Mouse (Mus musculus) heart, adult 2 months (tissue): ENCODE data around the gene Pgap2. TPM values are rescaled to one million over a fixed set of nuclear protein-coding genes. Genes with fewer than 3 reads are reported as not detected.
A peak's percentile ranks its signal among the peaks of the same experiment; 100 is the strongest.

Experiments
- DNase-seq, 2 experiments: peaks; one replicate each; pipeline ENCODE4 v3.0.0; 2021
- H3K27ac ChIP-seq: fragments of 200-600 bp; 2 replicates; pipeline ENCODE4 v1.8.1; 2022
- H3K27me3 ChIP-seq: fragments of 200-500 bp; 2 replicates; pipeline ENCODE4 v1.6.1; 2012; ENCODE audit warnings: mild to moderate bottlenecking, low read length, inconsistent platforms, mixed read lengths; ENCODE audit not compliant: control insufficient read depth, insufficient read depth
- H3K36me3 ChIP-seq: fragments of 200-500 bp; 2 replicates; pipeline ENCODE4 v1.6.1; 2012; ENCODE audit warnings: low read length, inconsistent platforms; ENCODE audit not compliant: control insufficient read depth, insufficient read depth
- H3K4me1 ChIP-seq: fragments of 200-500 bp; 2 replicates; pipeline ENCODE4 v1.6.1; 2011; ENCODE audit warnings: low read length; ENCODE audit not compliant: control insufficient read depth, insufficient read depth
- H3K4me3 ChIP-seq: fragments of 200-600 bp; 2 replicates; pipeline ENCODE4 v1.8.1; 2022
- H3K79me2 ChIP-seq: fragments of 200-500 bp; replicated peaks from 2 replicates; pipeline ENCODE4 v1.6.1; 2012; ENCODE audit warnings: mild to moderate bottlenecking, inconsistent platforms, low read length, moderate library complexity, mixed read lengths; ENCODE audit not compliant: control insufficient read depth, insufficient read depth
- H3K9ac ChIP-seq: fragments of 200-500 bp; 2 replicates; pipeline ENCODE4 v1.6.1; 2012; ENCODE audit warnings: low read depth, mild to moderate bottlenecking, control low read depth, inconsistent platforms, low read length, mixed read lengths
- CTCF ChIP-seq: fragments of 200-600 bp; IDR thresholded peaks from 2 replicates; pipeline ENCODE4 v1.8.1; 2022; ENCODE audit warnings: antibody characterized with exemption, mild to moderate bottlenecking, moderate library complexity
- EP300 ChIP-seq: fragments of 200-500 bp; IDR thresholded peaks from 2 replicates; pipeline ENCODE4 v1.6.1; 2011; ENCODE audit warnings: low read depth, low read length, control low read depth; ENCODE audit not compliant: insufficient read depth
- POLR2A ChIP-seq: fragments of 200-500 bp; IDR thresholded peaks from 2 replicates; pipeline ENCODE4 v1.6.1; 2011; ENCODE audit warnings: mild to moderate bottlenecking, low read depth, low read length, control low read depth; ENCODE audit not compliant: insufficient read depth
- WGBS: fragments of 180-500 bp; shearing (Covaris S2); methylation state at CpG from one replicate; pipeline ENCODE4 v1.1.7; 2018; 5-methylcytosine and 5-hydroxymethylcytosine counted together
- intact Hi-C: fragments of 180-260 bp; cut with DNase I; formaldehyde crosslinking; loops from one replicate; pipeline ENCODE4 v1.15.1; 2025
- polyA plus RNA-seq: library from polyadenylated mRNA; depleted of rRNA; stranded (reverse); fragments of >200 nt; gene quantifications from 2 replicates; pipeline ENCODE4 v1.2.3, GENCODE M21; 2012
- total RNA-seq, 2 experiments: library from RNA; stranded (reverse); gene quantifications; 2 replicates each; pipeline ENCODE4 v1.2.3; 2021

Gene Pgap2
- total and polyA plus RNA-seq, 3 experiments: 59.7 to 124 (median 65.4) TPM

GRCm38 (mm10) chr7:102222336-102222735 is 12.3 kb downstream of the Pgap2 start:
- H3K36me3 ChIP-seq: peaks cover 6% of the 10 kb centered on the region; the same call in 1 of the 2 replicates
- H3K27me3 ChIP-seq: no peaks in the 10 kb centered on the region
- H3K27ac ChIP-seq: peak overlapping the region; percentile 74
- TF ChIP-seq POLR2A (no peak), CTCF (peak; percentile 63)
- no peak for DNase-seq
- H3K4me1 ChIP-seq: peaks cover 9% of the 10 kb centered on the region
- intact Hi-C loops: loop anchor here (1.0 to 2.0 kb wide), 2 partner anchors 20 to 28 kb away; no protein-coding TSS in a partner anchor
- H3K4me3 ChIP-seq: peak overlapping the region; percentile 75
- H3K9ac ChIP-seq: peak overlapping the region; percentile 89; the same call in 1 of the 2 replicates
- under 1% methylated on average over 9 of the region's 13 CpGs for WGBS
- no peaks in the 10 kb centered on the region for H3K79me2 ChIP-seq

GRCm38 (mm10) chr7:102222830-102223556 is 13.0 kb downstream of the Pgap2 start:
- DNase-seq: peak; percentile 83 to 84
- intact Hi-C loops: loop anchor here (1.0 to 2.0 kb wide), 2 partner anchors 20 to 27 kb away; no protein-coding TSS in a partner anchor
- no peaks in the 10 kb centered on the region for H3K27me3 ChIP-seq
- peak overlapping the region; percentile 89 for H3K9ac ChIP-seq
- H3K36me3 ChIP-seq: peaks cover 6% of the 10 kb centered on the region; the same call in 1 of the 2 replicates
- H3K79me2 ChIP-seq: no peaks in the 10 kb centered on the region
- H3K4me3 ChIP-seq: peak overlapping the region; percentile 75
- H3K27ac ChIP-seq: peak overlapping the region; percentile 74
- TF ChIP-seq CTCF: no peak
- no peak for TF ChIP-seq EP300
- TF ChIP-seq POLR2A: peak; percentile 61
- H3K4me1 ChIP-seq: peaks cover 9% of the 10 kb centered on the region
- 2% methylated on average over 31 of the region's 31 CpGs for WGBS

GRCm38 (mm10) chr7:102223883-102224738 is 14.1 kb downstream of the Pgap2 start:
- H3K27ac ChIP-seq: peak overlapping the region; percentile 74; the same call in 1 of the 2 replicates
- H3K27me3 ChIP-seq: no peaks in the 10 kb centered on the region
- TF ChIP-seq CTCF (no peak), POLR2A (no peak), EP300 (no peak)
- H3K4me3 ChIP-seq: no peak overlapping the region
- intact Hi-C loops: loop anchor here (2.0 kb wide), 1 partner anchor 19 kb away; no protein-coding TSS in a partner anchor
- peaks cover 9% of the 10 kb centered on the region for H3K4me1 ChIP-seq
- no peak for DNase-seq
- WGBS: 60% methylated on average over 5 of the region's 5 CpGs
- no peaks in the 10 kb centered on the region for H3K79me2 ChIP-seq
- peaks cover 6% of the 10 kb centered on the region; the same call in 1 of the 2 replicates for H3K36me3 ChIP-seq
- no peak overlapping the region for H3K9ac ChIP-seq

- Histone ChIP-seq H3K4me3 (no peak overlapping the region), H3K79me2 (no peaks in the 10 kb centered on the region), H3K36me3 (peaks cover 6% of the 10 kb centered on the region; the same call in 1 of the 2 replicates), H3K27ac (peak overlapping the region; percentile 66), H3K4me1 (peaks cover 9% of the 10 kb centered on the region), H3K27me3 (no peaks in the 10 kb centered on the region), H3K9ac (no peak overlapping the region)
- intact Hi-C loops: no loop called here
- no peak for DNase-seq
- peak; percentile 39; the same call in 1 of the 2 replicates for TF ChIP-seq POLR2A
- no peak for TF ChIP-seq CTCF
- 69% methylated on average over 6 of the region's 6 CpGs for WGBS
Measured at GRCm38 (mm10) chr7:102226051-102226450, 16.0 kb downstream of the Pgap2 start.

- no peaks in the 10 kb centered on the region for H3K79me2 ChIP-seq
- DNase-seq: no peak
- no peak overlapping the region for H3K4me3 ChIP-seq
- WGBS: 84% methylated on average over 4 of the region's 4 CpGs
- TF ChIP-seq EP300 (no peak), CTCF (no peak), POLR2A (no peak)
- H3K36me3 ChIP-seq: peaks cover 6% of the 10 kb centered on the region; the same call in 1 of the 2 replicates
- no peak overlapping the region for H3K27ac ChIP-seq
- H3K9ac ChIP-seq: no peak overlapping the region
- peaks cover 8% of the 10 kb centered on the region for H3K4me1 ChIP-seq
- intact Hi-C loops: no loop called here
- no peaks in the 10 kb centered on the region for H3K27me3 ChIP-seq
Measured at GRCm38 (mm10) chr7:102228049-102228670, 18.2 kb downstream of the Pgap2 start.

DNA sequence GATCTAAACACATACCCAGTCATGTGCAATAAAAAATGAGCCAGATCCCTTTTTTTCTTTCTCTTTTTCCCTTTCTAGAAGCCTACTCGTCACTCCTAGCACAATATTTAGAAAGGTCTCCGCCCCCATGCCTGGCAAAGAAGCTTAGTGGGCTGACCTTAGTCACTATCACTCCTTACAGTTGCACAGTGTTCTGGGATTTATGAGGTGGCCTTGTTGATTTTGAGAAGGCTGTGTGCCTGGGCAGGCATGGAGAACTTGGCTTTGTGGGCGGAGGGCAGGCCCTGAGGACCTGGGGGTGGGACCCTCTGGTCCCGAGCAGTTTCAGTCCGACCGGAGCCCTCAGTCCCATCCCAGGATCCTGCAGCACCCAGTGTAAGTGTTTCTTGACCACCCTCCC is 19.8 kb downstream of the Pgap2 start:
- Histone ChIP-seq H3K36me3 (peaks cover 4% of the 10 kb centered on the region; the same call in 1 of the 2 replicates), H3K4me3 (no peak overlapping the region), H3K4me1 (peaks cover 7% of the 10 kb centered on the region), H3K27me3 (no peaks in the 10 kb centered on the region), H3K27ac (no peak overlapping the region), H3K79me2 (no peaks in the 10 kb centered on the region), H3K9ac (no peak overlapping the region)
- TF ChIP-seq POLR2A (no peak), CTCF (no peak)
- WGBS: 83% methylated on average over 6 of the region's 6 CpGs
- intact Hi-C loops: no loop called here
- DNase-seq: no peak
